Mouse (Mus musculus) C2C12 (cell line): ENCODE results near the gene Rnaseh2a. TPM values are rescaled to one million over a fixed set of nuclear protein-coding genes. Genes with fewer than 3 reads are reported as not detected.

Experiments
- H3K27me3 ChIP-seq: one replicate; pipeline ENCODE4 v1.6.1; 2011; ENCODE audit not compliant: control insufficient read depth, insufficient read depth, insufficient read length
- H3K36me3 ChIP-seq: one replicate; pipeline ENCODE4 v1.6.1; 2011; ENCODE audit not compliant: control insufficient read depth, insufficient read depth
- H3K4me3 ChIP-seq: one replicate; pipeline ENCODE4 v1.5.1; 2011; ENCODE audit warnings: mild to moderate bottlenecking, control low read depth; ENCODE audit not compliant: poor library complexity, insufficient read depth, severe bottlenecking
- H3K79me2 ChIP-seq: one replicate; pipeline ENCODE4 v1.6.1; 2011; ENCODE audit not compliant: control insufficient read depth, insufficient read depth
- H3K79me3 ChIP-seq: one replicate; pipeline ENCODE4 v1.6.1; 2011; ENCODE audit warnings: low read depth, control low read depth
- H3ac ChIP-seq: one replicate; pipeline ENCODE3; 2011; ENCODE audit warnings: low read depth; ENCODE audit not compliant: control insufficient read depth, insufficient read length
- CEBPB ChIP-seq: IDR thresholded peaks from one replicate; pipeline ENCODE4 v1.6.1; 2011; ENCODE audit warnings: low read depth, mild to moderate bottlenecking, control low read depth, moderate library complexity
- CTCF ChIP-seq: IDR thresholded peaks from one replicate; pipeline ENCODE4 v1.5.1; 2011; ENCODE audit not compliant: control insufficient read depth, insufficient read depth, insufficient read length
- FOSL1 ChIP-seq: IDR thresholded peaks from one replicate; pipeline ENCODE4 v1.8.0; 2011; ENCODE audit warnings: mild to moderate bottlenecking, low read length; ENCODE audit not compliant: poor library complexity, insufficient read depth, severe bottlenecking
- MAX ChIP-seq: IDR thresholded peaks from one replicate; pipeline ENCODE4 v1.6.1; 2011; ENCODE audit warnings: mild to moderate bottlenecking, control low read depth
- MYOD1 ChIP-seq: IDR thresholded peaks from one replicate; pipeline ENCODE4 v1.6.1; 2011; ENCODE audit warnings: low read depth; ENCODE audit not compliant: control insufficient read depth, insufficient read length
- MYOG ChIP-seq: IDR thresholded peaks from one replicate; pipeline ENCODE4 v1.6.1; 2011; ENCODE audit not compliant: control insufficient read depth, insufficient read length; ENCODE audit errors: extremely low read depth
- USF1 ChIP-seq: IDR thresholded peaks from one replicate; pipeline ENCODE4 v1.6.1; 2011; ENCODE audit warnings: low read depth, mild to moderate bottlenecking, control low read depth, moderate library complexity
- polyA plus RNA-seq: library from polyadenylated mRNA; unstranded; fragments of >200 nt; fragmentation: generic; extraction: Trizol; gene quantifications from one replicate; pipeline ENCODE4 v1.2.1, GENCODE M21; 2012; ENCODE audit warnings: missing spikeins

Rnaseh2a gene
- polyA plus RNA-seq, 1 experiment: 145 TPM

- Histone ChIP-seq H3K36me3 (no peaks in the 10 kb centered on the region), H3ac (no peak overlapping the region), H3K27me3 (peaks cover 11% of the 10 kb centered on the region), H3K79me2 (no peaks in the 10 kb centered on the region), H3K4me3 (no peak overlapping the region), H3K79me3 (no peaks in the 10 kb centered on the region)
- TF ChIP-seq USF1 (no peak), CEBPB (no peak), CTCF (no peak), MYOD1 (no peak), MYOG (no peak), FOSL1 (no peak), MAX (no peak)
Observed at GRCm38 (mm10) chr8:85011242-85011641, 41.7 kb upstream of the Rnaseh2a start.

GRCm38 (mm10) chr8:85007686-85008085 is 38.1 kb upstream of the Rnaseh2a start:
- TF ChIP-seq MAX (no peak), CTCF (no peak), FOSL1 (no peak), MYOG (no peak), USF1 (no peak)
- H3K79me3 ChIP-seq: no peaks in the 10 kb centered on the region
- no peaks in the 10 kb centered on the region for H3K79me2 ChIP-seq
- no peaks in the 10 kb centered on the region for H3K36me3 ChIP-seq
- peaks cover 6% of the 10 kb centered on the region for H3K27me3 ChIP-seq
- no peak overlapping the region for H3ac ChIP-seq
- H3K4me3 ChIP-seq: no peak overlapping the region

DNA sequence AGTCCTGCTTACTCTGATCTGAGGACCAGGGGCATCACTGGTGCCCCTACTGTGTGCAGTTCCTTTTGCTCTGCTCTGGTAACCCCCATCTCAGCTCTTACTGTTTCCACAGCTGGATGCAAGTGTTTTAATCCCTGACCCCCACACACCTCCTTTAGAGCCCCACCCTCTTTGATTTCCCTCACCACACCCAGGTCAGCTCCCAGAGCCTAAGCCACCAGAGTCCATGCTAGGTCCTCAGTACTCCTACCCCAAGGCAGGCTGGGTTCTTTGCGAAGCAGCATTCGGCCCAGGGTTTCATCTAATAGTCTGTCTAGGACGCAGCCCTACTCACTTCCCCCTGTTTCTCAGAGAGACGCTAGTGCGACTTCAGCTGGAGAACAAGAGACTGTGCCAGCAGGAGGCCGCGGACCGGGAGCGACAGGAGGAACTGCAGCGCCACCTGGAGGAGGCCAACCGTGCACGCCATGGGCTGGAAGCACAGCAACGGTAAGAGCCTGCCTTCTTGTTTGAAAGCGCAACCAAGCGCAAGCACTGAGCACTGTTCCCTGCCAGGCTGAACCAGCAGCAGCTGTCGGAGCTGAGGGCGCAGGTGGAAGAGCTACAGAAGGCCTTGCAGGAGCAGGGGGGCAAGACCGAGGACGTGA is 28.2 kb upstream of the Rnaseh2a start:
- no peak overlapping the region for H3K4me3 ChIP-seq
- no peaks in the 10 kb centered on the region for H3K79me3 ChIP-seq
- H3K36me3 ChIP-seq: no peaks in the 10 kb centered on the region
- TF ChIP-seq MYOD1 (no peak), MAX (peak; percentile 34), CTCF (peak; percentile 96), MYOG (no peak), USF1 (no peak), FOSL1 (no peak), CEBPB (no peak)
- peak overlapping the region; percentile 47 for H3ac ChIP-seq
- no peaks in the 10 kb centered on the region for H3K27me3 ChIP-seq
- H3K79me2 ChIP-seq: no peaks in the 10 kb centered on the region

DNA sequence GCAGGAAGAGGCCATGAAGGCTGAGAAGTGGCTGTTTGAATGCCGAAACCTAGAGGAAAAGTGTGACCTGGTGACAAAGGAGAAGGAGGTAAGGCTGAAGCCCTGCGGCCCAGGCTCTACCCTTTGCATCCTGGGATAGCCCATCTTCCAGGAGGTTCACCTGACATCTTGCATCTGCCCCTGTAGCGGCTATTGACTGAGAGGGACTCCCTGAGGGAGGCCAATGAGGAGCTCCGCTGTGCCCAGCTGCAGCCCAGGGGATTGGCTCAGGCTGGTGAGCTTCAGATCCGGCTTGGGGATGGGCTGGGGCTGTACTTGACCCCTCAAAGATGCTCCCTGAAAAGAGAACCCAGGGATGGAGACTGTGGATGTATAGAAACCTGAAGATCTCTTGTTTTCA is 27.4 kb upstream of the Rnaseh2a start:
- TF ChIP-seq MAX (no peak), MYOG (no peak), USF1 (no peak), FOSL1 (no peak), CTCF (no peak), CEBPB (no peak), MYOD1 (no peak)
- Histone ChIP-seq H3K79me2 (no peaks in the 10 kb centered on the region), H3K27me3 (no peaks in the 10 kb centered on the region), H3K36me3 (no peaks in the 10 kb centered on the region), H3K4me3 (no peak overlapping the region), H3ac (no peak overlapping the region), H3K79me3 (no peaks in the 10 kb centered on the region)

DNA sequence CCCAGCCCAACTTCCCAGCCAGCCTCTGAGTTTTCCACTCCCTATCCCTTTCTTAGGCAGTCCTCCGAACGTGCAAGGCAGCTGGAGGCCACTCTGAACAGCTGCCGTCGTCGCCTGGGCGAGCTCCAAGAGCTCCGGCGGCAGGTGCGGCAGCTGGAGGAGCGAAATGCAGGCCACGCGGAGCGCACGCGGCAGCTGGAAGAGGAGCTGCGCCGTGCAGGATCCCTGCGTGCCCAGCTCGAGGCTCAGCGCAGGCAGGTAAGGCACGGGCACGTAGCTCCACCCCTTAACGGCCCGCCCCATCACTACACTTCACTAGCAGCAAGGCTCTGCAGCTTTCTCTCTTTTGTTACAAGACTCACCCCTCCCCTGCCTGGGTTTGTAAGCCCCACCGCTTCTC is 26.1 kb upstream of the Rnaseh2a start:
- Histone ChIP-seq H3K79me3 (no peaks in the 10 kb centered on the region), H3K4me3 (no peak overlapping the region), H3K27me3 (no peaks in the 10 kb centered on the region), H3K79me2 (no peaks in the 10 kb centered on the region), H3K36me3 (no peaks in the 10 kb centered on the region), H3ac (no peak overlapping the region)
- TF ChIP-seq MYOD1 (peak; percentile 41), CTCF (no peak)

DNA sequence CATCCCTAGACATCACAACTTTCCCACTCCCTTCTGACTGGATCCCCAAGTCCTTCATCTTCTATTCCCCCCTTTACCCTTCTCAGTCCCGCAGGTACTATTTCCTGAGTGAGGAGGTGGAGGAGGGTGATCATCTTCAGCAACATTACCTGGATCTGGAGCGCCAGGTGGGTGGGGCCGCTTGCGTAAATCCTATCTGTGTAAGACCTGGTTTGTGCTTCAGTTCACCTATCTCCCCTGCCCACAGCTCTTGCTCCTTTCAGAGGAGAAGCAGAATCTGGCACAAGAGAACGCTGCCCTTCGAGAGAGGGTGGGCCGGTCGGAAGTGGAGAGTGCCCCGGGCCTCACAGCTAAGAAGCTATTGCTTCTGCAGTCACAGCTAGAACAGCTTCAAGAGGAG is 24.8 kb upstream of the Rnaseh2a start:
- Histone ChIP-seq H3K36me3 (no peaks in the 10 kb centered on the region), H3K79me3 (no peaks in the 10 kb centered on the region), H3K27me3 (no peaks in the 10 kb centered on the region), H3K4me3 (no peak overlapping the region), H3K79me2 (no peaks in the 10 kb centered on the region), H3ac (no peak overlapping the region)
- TF ChIP-seq CEBPB (no peak), FOSL1 (no peak), CTCF (no peak), MYOD1 (no peak)
